Mouse (Mus musculus) hindbrain, embryonic 11.5 days (tissue): ENCODE data around the gene Ticam1. TPM values are rescaled to one million over a fixed set of nuclear protein-coding genes. Genes with fewer than 3 reads are reported as not detected.

Experiments used
- ATAC-seq: fragments of 200-750 bp; cut with Nextera tagmentation; 2 replicates; pipeline ENCODE4 v1.8.0; 2017; ENCODE audit warnings: mild to moderate bottlenecking, moderate TSS enrichment, moderate library complexity; ENCODE audit not compliant: low FRiP score
- DNase-seq: peaks from one replicate; pipeline ENCODE4 v3.0.0-alpha.2; 2015; ENCODE audit warnings: low spot score
- H3K27ac ChIP-seq: fragments of 300-500 bp; sonication (generic); 2 replicates; pipeline ENCODE4 v1.5.1; 2014; ENCODE audit warnings: mild to moderate bottlenecking, low read depth, low read length
- H3K27me3 ChIP-seq: fragments of 300-500 bp; sonication (generic); 2 replicates; pipeline ENCODE4 v1.6.1; 2014; ENCODE audit warnings: mild to moderate bottlenecking, low read length, moderate library complexity, mixed read lengths; ENCODE audit not compliant: control insufficient read depth, insufficient read depth
- H3K36me3 ChIP-seq: fragments of 300-500 bp; sonication (generic); 2 replicates; pipeline ENCODE4 v1.6.1; 2014; ENCODE audit warnings: mild to moderate bottlenecking, low read length, moderate library complexity, mixed read lengths; ENCODE audit not compliant: control insufficient read depth, insufficient read depth
- H3K4me1 ChIP-seq: fragments of 300-500 bp; sonication (generic); replicated peaks from 2 replicates; pipeline ENCODE4 v1.6.1; 2014; ENCODE audit warnings: low read length, mixed read lengths; ENCODE audit not compliant: control insufficient read depth, insufficient read depth
- H3K4me2 ChIP-seq: fragments of 300-500 bp; sonication (generic); replicated peaks from 2 replicates; pipeline ENCODE4 v1.6.1; 2014; ENCODE audit warnings: mild to moderate bottlenecking, low read depth, low read length
- H3K4me3 ChIP-seq: fragments of 300-500 bp; sonication (generic); 2 replicates; pipeline ENCODE4 v1.5.1; 2014; ENCODE audit warnings: low read depth, low read length
- H3K9ac ChIP-seq: fragments of 300-500 bp; sonication (generic); 2 replicates; pipeline ENCODE4 v1.6.1; 2014; ENCODE audit warnings: low read depth, low read length
- H3K9me3 ChIP-seq: fragments of 300-500 bp; sonication (generic); 2 replicates; pipeline ENCODE4 v1.6.1; 2016; ENCODE audit warnings: low read length; ENCODE audit not compliant: control insufficient read depth
- WGBS: fragments of 180-500 bp; shearing (Covaris S2); extraction: QIAGEN DNeasy Blood & Tissue Kit; methylation state at CpG from one replicate; pipeline ENCODE4 v1.1.7; 2014; 5-methylcytosine and 5-hydroxymethylcytosine counted together
- polyA plus RNA-seq: library from polyadenylated mRNA; unstranded; fragments of >200 nt; fragmentation: Nextera tagmentation; extraction: Ambion mirVana; gene quantifications from 2 replicates; pipeline ENCODE4 v1.2.1, GENCODE M21; 2014

Ticam1 gene
- polyA plus RNA-seq, 1 experiment from 2014 or later = 2.7 TPM

- DNase-seq (no peak), ATAC-seq (no peak)
- 0 out of 2 replicates have a peak, but pooled peaks cover 2% of the 10 kb centered on the region for H3K4me1 ChIP-seq
- no peak overlapping the region for H3K27ac ChIP-seq
- no peak overlapping the region for H3K4me3 ChIP-seq
- H3K9me3 ChIP-seq = no peaks in the 10 kb centered on the region
- H3K4me2 ChIP-seq = no peak overlapping the region
- no peaks in the 10 kb centered on the region for H3K36me3 ChIP-seq
- whole genome bisulfite sequencing = 91% methylated on average over 8 of the region's 8 CpGs
- H3K9ac ChIP-seq = no peak overlapping the region
- no peaks in the 10 kb centered on the region for H3K27me3 ChIP-seq
Observed at GRCm38 (mm10) chr17:56283316-56283715, 6.7 kb upstream of the Ticam1 start.

- 93% methylated on average over 4 of the region's 4 CpGs for WGBS
- Histone ChIP-seq H3K9me3 (no peaks in the 10 kb centered on the region), H3K9ac (no peak overlapping the region), H3K4me1 (no peaks in the 10 kb centered on the region), H3K27me3 (no peaks in the 10 kb centered on the region), H3K27ac (no peak overlapping the region), H3K36me3 (no peaks in the 10 kb centered on the region), H3K4me2 (no peak overlapping the region), H3K4me3 (no peak overlapping the region)
- DNase-seq = no peak
- no peak for ATAC-seq
Observed at GRCm38 (mm10) chr17:56282802-56283201, 6.2 kb upstream of the Ticam1 start.

- no peak for DNase-seq
- no peak for ATAC-seq
- no peak overlapping the region for H3K27ac ChIP-seq
- H3K4me1 ChIP-seq = no peaks in the 10 kb centered on the region
- no peak overlapping the region for H3K4me3 ChIP-seq
- H3K9ac ChIP-seq = no peak overlapping the region
- no peaks in the 10 kb centered on the region for H3K36me3 ChIP-seq
- 93% methylated on average over 12 of the region's 12 CpGs for WGBS
- H3K27me3 ChIP-seq = no peaks in the 10 kb centered on the region
- no peaks in the 10 kb centered on the region for H3K9me3 ChIP-seq
- no peak overlapping the region for H3K4me2 ChIP-seq
Observed at GRCm38 (mm10) chr17:56281193-56281592, 4.6 kb upstream of the Ticam1 start.

GRCm38 (mm10) chr17:56279481-56280155 is 3.0 kb upstream of the Ticam1 start:
- H3K36me3 ChIP-seq = no peaks in the 10 kb centered on the region
- DNase-seq (no peak), ATAC-seq (no peak)
- 90% methylated on average over 12 of the region's 12 CpGs for WGBS
- no peaks in the 10 kb centered on the region for H3K9me3 ChIP-seq
- no peaks in the 10 kb centered on the region for H3K27me3 ChIP-seq
- H3K4me2 ChIP-seq = no peak overlapping the region
- H3K4me1 ChIP-seq = no peaks in the 10 kb centered on the region
- H3K27ac ChIP-seq = no peak overlapping the region
- H3K4me3 ChIP-seq = no peak overlapping the region
- H3K9ac ChIP-seq = no peak overlapping the region

GRCm38 (mm10) chr17:56278340-56278739 is 1.8 kb upstream of the Ticam1 start:
- H3K4me1 ChIP-seq = no peaks in the 10 kb centered on the region
- no peak overlapping the region for H3K4me2 ChIP-seq
- DNase-seq (no peak), ATAC-seq (no peak)
- H3K9me3 ChIP-seq = no peaks in the 10 kb centered on the region
- WGBS = 91% methylated on average over 5 of the region's 5 CpGs
- no peak overlapping the region for H3K9ac ChIP-seq
- H3K27me3 ChIP-seq = no peaks in the 10 kb centered on the region
- H3K27ac ChIP-seq = no peak overlapping the region
- H3K4me3 ChIP-seq = no peak overlapping the region
- no peaks in the 10 kb centered on the region for H3K36me3 ChIP-seq

GRCm38 (mm10) chr17:56277567-56277893 is 944 bp upstream of the Ticam1 start:
- Histone ChIP-seq H3K4me2 (no peak overlapping the region), H3K4me3 (no peak overlapping the region), H3K9ac (no peak overlapping the region), H3K27me3 (no peaks in the 10 kb centered on the region), H3K4me1 (no peaks in the 10 kb centered on the region), H3K27ac (no peak overlapping the region), H3K9me3 (no peaks in the 10 kb centered on the region), H3K36me3 (no peaks in the 10 kb centered on the region)
- WGBS = 53% methylated on average over 2 of the region's 2 CpGs
- DNase-seq = no peak
- peak; percentile 10; the same call in 1 of the 2 replicates for ATAC-seq

GRCm38 (mm10) chr17:56275842-56276480 is 625 bp downstream of the Ticam1 start:
- Histone ChIP-seq H3K9me3 (no peaks in the 10 kb centered on the region), H3K36me3 (0 out of 2 replicates have a peak, but pooled peaks cover 2% of the 10 kb centered on the region), H3K27me3 (no peaks in the 10 kb centered on the region), H3K4me1 (no peaks in the 10 kb centered on the region), H3K9ac (peak overlapping the region; percentile 52), H3K4me3 (peak overlapping the region; percentile 36), H3K27ac (no peak overlapping the region), H3K4me2 (peak overlapping the region; percentile 62)
- DNase-seq (no peak), ATAC-seq (no peak)
- WGBS = 30% methylated on average over 5 of the region's 5 CpGs

GRCm38 (mm10) chr17:56273986-56274385 is 2.6 kb downstream of the Ticam1 start:
- H3K9ac ChIP-seq = no peak overlapping the region
- H3K9me3 ChIP-seq = no peaks in the 10 kb centered on the region
- 0 out of 2 replicates have a peak, but pooled peaks cover 2% of the 10 kb centered on the region for H3K36me3 ChIP-seq
- H3K4me2 ChIP-seq = no peak overlapping the region
- H3K4me1 ChIP-seq = no peaks in the 10 kb centered on the region
- no peak overlapping the region for H3K27ac ChIP-seq
- H3K4me3 ChIP-seq = no peak overlapping the region
- WGBS = 89% methylated on average over 5 of the region's 5 CpGs
- no peak for DNase-seq
- ATAC-seq = no peak
- no peaks in the 10 kb centered on the region for H3K27me3 ChIP-seq

- H3K27me3 ChIP-seq = no peaks in the 10 kb centered on the region
- no peak overlapping the region for H3K4me3 ChIP-seq
- 0 out of 2 replicates have a peak, but pooled peaks cover 2% of the 10 kb centered on the region for H3K36me3 ChIP-seq
- DNase-seq (no peak), ATAC-seq (no peak)
- no peak overlapping the region for H3K4me2 ChIP-seq
- no peak overlapping the region for H3K27ac ChIP-seq
- no peak overlapping the region for H3K9ac ChIP-seq
- WGBS = 88% methylated on average over 7 of the region's 7 CpGs
- no peaks in the 10 kb centered on the region for H3K4me1 ChIP-seq
- H3K9me3 ChIP-seq = no peaks in the 10 kb centered on the region
Observed at GRCm38 (mm10) chr17:56273482-56273881, 3.1 kb downstream of the Ticam1 start.
